Mouse (Mus musculus) ES-E14 (cell line): Measurements from ENCODE around the gene C2cd4a.

Source experiments
- CHD2 ChIP-seq: IDR thresholded peaks from 2 replicates; pipeline ENCODE4 v1.6.1; 2014; ENCODE audit warnings: mild to moderate bottlenecking, low read depth, low read length, inconsistent platforms
- HCFC1 ChIP-seq: IDR thresholded peaks from 2 replicates; pipeline ENCODE4 v1.6.1; 2012; ENCODE audit warnings: low read length, inconsistent platforms, borderline replicate concordance; ENCODE audit not compliant: insufficient read depth
- MAFK ChIP-seq: IDR thresholded peaks from 2 replicates; pipeline ENCODE4 v1.6.1; 2014; ENCODE audit warnings: mild to moderate bottlenecking, low read depth, low read length, inconsistent platforms; ENCODE audit not compliant: insufficient read depth
- ZC3H11A ChIP-seq: IDR thresholded peaks from 2 replicates; pipeline ENCODE4 v1.6.1; 2012; ENCODE audit warnings: low read depth, mild to moderate bottlenecking, inconsistent platforms, low read length, borderline replicate concordance
- ZNF384 ChIP-seq: IDR thresholded peaks from 2 replicates; pipeline ENCODE4 v1.6.1; 2012; ENCODE audit warnings: low read depth, low read length, inconsistent platforms

DNA sequence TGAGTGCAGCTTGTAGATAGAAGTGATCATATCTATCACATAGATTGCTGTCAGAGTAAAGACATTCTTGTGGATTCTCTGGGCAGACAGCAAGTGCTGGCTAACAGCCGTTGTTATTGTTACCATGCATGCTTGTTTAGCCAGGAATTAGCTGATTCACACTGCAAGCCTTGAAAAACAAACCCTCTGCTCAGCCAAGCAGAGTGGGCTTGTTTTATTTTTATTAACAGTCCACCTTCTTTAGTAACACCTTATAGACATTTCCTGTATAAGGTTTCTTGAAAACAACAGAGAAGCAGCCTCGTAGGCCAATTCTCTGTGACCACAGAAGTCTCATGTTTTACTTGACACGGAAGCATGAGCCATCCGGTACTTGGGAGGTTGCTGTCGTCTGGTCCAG is 2.4 kb upstream of the C2cd4a start:
- no peak for TF ChIP-seq HCFC1
- no peak for TF ChIP-seq ZNF384
- TF ChIP-seq CHD2, result no peak
- TF ChIP-seq ZC3H11A, result no peak
- TF ChIP-seq MAFK, result no peak
